Mouse (Mus musculus) MEL (cell line): ENCODE results near the gene Rnase4.

Experiments used
- CTCF ChIP-seq, 3 experiments: IDR thresholded peaks in 2 of 3; conservative IDR thresholded peaks in 1 of 3; 2 replicates each; pipeline ENCODE4 v1.5.1; 2011 to 2012; ENCODE audit warnings: low read length in 3 of 3, low read depth in 2 of 3, mild to moderate bottlenecking in 2 of 3, improper control_type of control experiment in 1 of 3, inconsistent platforms in 1 of 3, mixed read lengths in 1 of 3, moderate library complexity in 1 of 3; ENCODE audit not compliant: control insufficient read depth in 1 of 3, insufficient read depth in 1 of 3, poor library complexity in 1 of 3, severe bottlenecking in 1 of 3
- ELF1 ChIP-seq: IDR thresholded peaks from 2 replicates; pipeline ENCODE4 v1.6.1; 2014; ENCODE audit warnings: low read depth, mild to moderate bottlenecking, inconsistent platforms, low read length, improper control_type of control experiment, moderate library complexity
- EP300 ChIP-seq, 2 experiments: IDR thresholded peaks; 2 replicates each; pipeline ENCODE4 v1.6.1; 2011; ENCODE audit warnings: improper control_type of control experiment in 2 of 2, low read length in 2 of 2, low read depth in 1 of 2, mild to moderate bottlenecking in 1 of 2
- GABPA ChIP-seq: IDR thresholded peaks from 2 replicates; pipeline ENCODE4 v1.6.1; 2012; ENCODE audit warnings: low read depth, mild to moderate bottlenecking, inconsistent platforms, low read length, improper control_type of control experiment, moderate library complexity
- MEF2A ChIP-seq: IDR thresholded peaks from 2 replicates; pipeline ENCODE4 v1.6.1; 2014; ENCODE audit warnings: low read depth, mild to moderate bottlenecking, inconsistent platforms, low read length, improper control_type of control experiment; ENCODE audit not compliant: poor library complexity, insufficient replicate concordance, severe bottlenecking; ENCODE audit errors: extremely low read depth
- POLR2A ChIP-seq, 2 experiments: IDR thresholded peaks; 2 replicates each; pipeline ENCODE4 v1.6.1; 2011 to 2012; ENCODE audit warnings: low read length in 2 of 2, mild to moderate bottlenecking in 2 of 2, control low read depth in 1 of 2, improper control_type of control experiment in 1 of 2, low read depth in 1 of 2, moderate library complexity in 1 of 2; ENCODE audit not compliant: control insufficient read depth in 1 of 2, insufficient read depth in 1 of 2, poor library complexity in 1 of 2
- POLR2AphosphoS5 ChIP-seq: IDR thresholded peaks from 2 replicates; pipeline ENCODE4 v1.6.1; 2012; ENCODE audit warnings: low read depth, borderline replicate concordance, mild to moderate bottlenecking, inconsistent platforms, low read length, moderate library complexity, mixed read lengths
- RAD21 ChIP-seq: IDR thresholded peaks from 2 replicates; pipeline ENCODE4 v1.6.1; 2011; ENCODE audit warnings: mild to moderate bottlenecking, low read depth, low read length, improper control_type of control experiment
- RCOR1 ChIP-seq: IDR thresholded peaks from 2 replicates; pipeline ENCODE4 v1.6.1; 2012; ENCODE audit warnings: low read depth, mild to moderate bottlenecking, inconsistent platforms, low read length, improper control_type of control experiment
- ZC3H11A ChIP-seq: IDR thresholded peaks from 2 replicates; pipeline ENCODE4 v1.6.1; 2012; ENCODE audit warnings: low read depth, mild to moderate bottlenecking, inconsistent platforms, low read length, improper control_type of control experiment

GRCm38 (mm10) chr14:51074335-51074734 lies 16.5 kb upstream of the Rnase4 start, which contains the start of gene Olfr750:
- TF ChIP-seq CTCF (IDR thresholded peaks at IDR 0.05 in 2 of 3, conservative IDR thresholded peaks at IDR 0.05 in 1 of 3; ENCODE audit: control insufficient read depth in 1 of 3, insufficient read depth in 1 of 3, low read depth in 2 of 3, low read length in 3 of 3, poor library complexity in 1 of 3, severe bottlenecking in 1 of 3), result no peak
- TF ChIP-seq ZC3H11A, result no peak
- no peak for TF ChIP-seq GABPA
- TF ChIP-seq POLR2AphosphoS5, result no peak
- TF ChIP-seq RAD21, result no peak
- TF ChIP-seq POLR2A (IDR thresholded peaks at IDR 0.05; ENCODE audit: control insufficient read depth in 1 of 2, insufficient read depth in 1 of 2, low read depth in 1 of 2, low read length in 2 of 2, poor library complexity in 1 of 2), result no peak
- TF ChIP-seq ELF1, result no peak
- no peak for TF ChIP-seq RCOR1
- no peak for TF ChIP-seq MEF2A
- TF ChIP-seq EP300 (IDR thresholded peaks at IDR 0.05; ENCODE audit: low read depth in 1 of 2, low read length in 2 of 2), result no peak
